Mouse (Mus musculus) thymus, postnatal 10 days (tissue): Measurements from ENCODE around the gene Plekhg5.

Experiments
- DNase-seq, 2 experiments: peaks; one replicate each; pipeline ENCODE4 v3.0.0; 2021; ENCODE audit warnings: low spot score in 2 of 2

Plekhg5 gene

DNA sequence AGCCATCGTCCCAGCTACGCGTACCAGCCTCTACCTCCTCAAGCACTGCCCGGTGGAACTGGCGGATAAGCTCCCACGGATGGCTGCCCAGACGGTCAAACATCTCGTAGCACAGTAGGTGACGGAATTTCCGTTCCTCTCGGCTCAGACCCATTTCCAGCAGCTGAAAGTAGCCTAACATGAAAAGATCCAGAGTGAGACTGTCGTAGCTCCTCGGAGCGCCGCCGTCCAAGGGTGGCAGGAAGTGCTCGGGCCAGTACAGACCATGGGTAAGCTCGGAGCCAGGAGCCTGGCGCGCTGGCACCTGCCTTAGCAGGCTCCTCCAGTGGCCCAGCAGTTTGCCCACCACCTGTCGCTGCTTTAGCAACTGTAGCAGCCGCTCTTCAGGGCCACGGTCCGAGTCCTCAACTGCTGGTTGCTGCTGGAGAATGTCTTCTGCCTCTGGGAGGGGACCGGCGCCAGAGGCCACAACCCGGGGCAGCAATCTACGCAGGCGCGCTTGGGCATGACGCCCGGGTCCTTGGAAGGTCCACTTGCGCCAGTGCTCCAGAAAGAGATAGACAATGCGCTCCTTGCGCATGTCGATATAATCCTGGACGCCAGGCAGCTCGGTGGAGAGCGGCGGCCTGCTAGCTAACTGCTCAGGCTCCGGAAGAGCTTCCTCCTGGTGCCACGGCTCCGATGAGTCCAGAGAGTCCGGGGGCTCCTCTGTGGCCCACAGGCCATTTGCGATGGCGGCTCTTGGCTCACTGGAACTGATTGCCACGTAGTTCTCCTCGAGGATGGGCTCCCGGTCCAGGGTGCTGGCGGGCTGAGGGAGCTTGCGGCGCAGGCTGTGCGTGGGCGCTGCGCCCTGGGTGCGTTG, 53.1 kb downstream of the Plekhg5 start:
- no peak for DNase-seq

DNA sequence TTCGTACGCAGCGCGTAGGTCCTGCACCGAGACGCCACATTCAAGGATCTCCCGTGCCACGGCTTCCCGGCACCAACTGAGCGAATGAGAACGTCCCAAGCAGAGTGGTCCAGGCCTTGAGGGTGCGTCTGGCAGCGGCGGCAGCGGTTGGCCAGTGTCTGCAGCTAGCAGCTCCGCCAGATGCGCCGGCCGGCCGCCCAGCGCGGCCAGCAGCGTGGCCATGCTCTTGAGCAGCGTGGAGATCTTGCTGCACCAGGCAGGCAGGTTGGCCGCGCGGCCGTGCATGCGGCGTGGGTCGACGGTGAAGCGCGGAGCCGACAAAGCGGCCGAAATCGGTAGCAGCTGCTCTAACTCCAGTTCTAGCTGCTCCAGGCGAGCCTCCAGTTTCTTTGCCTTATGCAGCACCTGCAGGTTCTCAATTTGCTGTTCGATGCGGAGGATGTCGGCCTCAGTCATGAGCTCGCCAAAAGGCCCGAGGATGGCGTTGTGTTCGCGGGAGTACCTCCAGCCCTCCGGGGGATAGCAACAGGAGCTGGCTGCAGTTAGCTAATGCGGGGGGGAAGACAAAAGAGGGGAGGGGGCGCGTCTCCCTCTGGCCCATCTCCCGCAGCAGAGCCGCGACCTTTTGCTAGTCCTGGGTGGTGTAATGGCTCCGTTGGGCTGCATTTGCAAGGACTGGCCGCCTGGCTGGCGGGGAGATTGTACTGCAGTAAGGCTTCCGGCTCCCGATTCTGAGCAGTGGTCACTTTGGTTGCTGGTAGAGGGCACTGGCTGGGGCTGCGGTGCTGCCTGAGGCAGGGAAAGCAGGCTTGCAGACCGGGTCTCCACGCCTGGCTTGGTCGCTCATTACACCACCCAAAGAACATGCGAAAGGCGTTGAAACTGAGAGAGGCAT, 54.0 kb downstream of the Plekhg5 start:
- DNase-seq: no peak

GRCm38 (mm10) chr4:152127884-152128283, 55.6 kb downstream of the Plekhg5 start:
- DNase-seq: no peak

- no peak for DNase-seq
These were observed 56.5 kb downstream of the Plekhg5 start for GRCm38 (mm10) chr4:152128784-152129183.

DNA sequence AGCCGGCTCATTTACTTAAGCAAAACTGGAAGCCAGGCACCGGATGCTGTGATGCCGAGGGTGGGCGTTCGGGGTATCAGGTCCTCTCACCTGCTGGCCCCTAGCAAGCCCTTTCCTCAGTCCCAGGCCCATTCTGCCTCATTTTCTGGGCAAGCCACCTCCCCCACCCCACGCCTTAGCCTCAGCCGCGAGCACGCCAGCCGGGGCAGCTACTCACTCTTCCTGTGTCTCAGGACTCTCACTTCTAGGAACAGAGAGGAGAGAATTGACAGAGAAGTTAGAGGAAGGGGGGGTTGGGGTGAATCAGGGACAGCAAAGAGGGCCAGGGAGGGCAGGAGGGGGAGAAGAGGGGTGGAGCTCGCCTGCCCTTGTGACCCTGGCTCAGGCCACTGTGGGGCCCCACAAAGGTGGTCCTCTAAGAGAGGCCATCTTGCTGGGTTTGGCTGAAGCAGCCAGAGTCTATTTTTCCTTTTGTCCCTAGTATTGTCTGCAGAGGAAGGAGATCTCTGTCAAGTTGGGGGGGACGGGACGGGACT, 57.2 kb downstream of the Plekhg5 start:
- no peak for DNase-seq

GRCm38 (mm10) chr4:152130771-152131653, 58.7 kb downstream of the Plekhg5 start:
- no peak for DNase-seq

GRCm38 (mm10) chr4:152131809-152132771, 59.8 kb downstream of the Plekhg5 start:
- DNase-seq: no peak

DNA sequence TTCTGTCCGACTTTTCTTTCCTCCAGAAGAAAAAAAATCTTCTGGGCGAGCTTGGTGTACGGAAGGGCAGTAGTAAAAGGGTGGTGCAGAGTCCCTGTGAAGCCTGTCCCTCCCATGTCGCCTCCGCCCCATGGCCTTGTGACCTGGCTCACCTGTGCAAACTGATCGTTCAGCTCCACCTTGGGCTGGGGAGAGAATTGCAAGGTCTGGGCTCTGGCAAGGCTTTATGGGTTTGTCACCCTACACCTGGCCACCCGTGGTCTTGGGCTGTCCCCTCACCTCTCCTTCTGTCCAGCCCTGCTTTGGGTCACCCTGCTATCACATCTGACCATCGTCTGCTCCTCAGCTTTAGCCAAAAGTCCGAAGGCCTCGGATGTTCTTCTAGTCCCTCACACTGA, 60.5 kb downstream of the Plekhg5 start:
- DNase-seq: no peak

GRCm38 (mm10) chr4:152133213-152133612, 60.9 kb downstream of the Plekhg5 start:
- DNase-seq: no peak

DNA sequence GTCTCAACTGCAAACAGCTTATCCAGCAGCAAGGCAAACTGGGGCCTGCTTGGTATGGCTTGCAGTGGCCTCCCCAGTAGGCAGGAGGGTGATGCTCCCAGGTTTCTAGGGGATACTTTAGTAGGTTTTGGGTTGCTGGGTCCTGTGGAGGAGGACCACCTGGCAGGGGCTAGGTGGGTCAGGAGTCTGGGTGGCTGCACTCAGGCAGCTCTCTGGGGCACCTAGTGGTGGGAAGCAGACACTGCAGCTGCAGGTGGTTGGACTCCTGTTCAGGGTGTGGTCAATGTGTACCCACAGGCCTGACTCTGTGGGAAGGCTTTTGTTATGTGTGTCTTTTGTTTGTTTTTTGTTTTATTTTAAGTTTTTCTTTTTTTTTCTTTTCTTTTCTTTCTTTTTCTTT, 62.2 kb downstream of the Plekhg5 start:
- DNase-seq: peak; percentile 56 to 75

- DNase-seq: no peak
These were observed 63.1 kb downstream of the Plekhg5 start for GRCm38 (mm10) chr4:152135363-152135762.

GRCm38 (mm10) chr4:152136112-152136875, 64.0 kb downstream of the Plekhg5 start:
- DNase-seq: peak in 1 of 2 experiments; percentile 42

GRCm38 (mm10) chr4:152136876-152137250, 64.6 kb downstream of the Plekhg5 start:
- no peak for DNase-seq

DNA sequence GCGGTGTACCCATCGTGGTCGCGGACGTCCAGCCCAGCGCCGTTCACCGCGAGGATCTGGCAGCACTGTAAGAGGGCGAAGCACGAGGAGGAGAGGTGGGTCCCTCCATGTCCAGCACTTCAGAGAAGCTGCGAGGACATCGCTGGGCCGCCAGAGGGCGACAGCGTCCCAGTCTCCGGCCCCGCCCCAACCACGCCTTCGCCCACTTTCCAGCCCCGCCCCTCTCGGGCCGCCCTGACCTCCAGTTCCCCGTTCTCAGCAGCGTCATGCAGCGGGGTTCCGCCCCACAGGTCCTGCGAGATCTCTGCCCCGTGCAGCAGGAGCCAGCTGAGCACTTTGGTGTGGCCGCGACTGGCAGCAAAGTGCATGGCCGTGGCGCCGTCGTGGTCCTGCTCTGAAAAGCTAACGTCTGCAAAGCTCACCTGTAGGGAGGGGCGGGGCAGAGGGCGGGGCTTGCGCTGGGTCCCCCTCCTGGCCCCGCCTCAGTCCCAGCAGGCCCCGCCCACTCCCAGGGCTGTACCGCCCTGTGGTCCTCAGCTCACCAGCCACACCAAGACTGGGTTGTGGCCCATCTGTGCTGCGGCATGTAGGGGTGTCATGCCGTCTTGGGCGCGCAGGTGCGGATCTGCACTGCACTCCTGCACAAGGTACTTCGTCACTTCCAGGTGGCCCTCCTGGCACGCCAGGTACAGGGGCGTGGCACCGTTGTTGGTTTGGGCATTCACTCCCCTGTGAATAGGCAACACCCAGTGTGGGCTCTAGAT, 66.4 kb downstream of the Plekhg5 start:
- peak; percentile 62 to 71 for DNase-seq

- DNase-seq: peak in 1 of 2 experiments; percentile 58
These were observed 68.1 kb downstream of the Plekhg5 start for GRCm38 (mm10) chr4:152140441-152140840.

DNA sequence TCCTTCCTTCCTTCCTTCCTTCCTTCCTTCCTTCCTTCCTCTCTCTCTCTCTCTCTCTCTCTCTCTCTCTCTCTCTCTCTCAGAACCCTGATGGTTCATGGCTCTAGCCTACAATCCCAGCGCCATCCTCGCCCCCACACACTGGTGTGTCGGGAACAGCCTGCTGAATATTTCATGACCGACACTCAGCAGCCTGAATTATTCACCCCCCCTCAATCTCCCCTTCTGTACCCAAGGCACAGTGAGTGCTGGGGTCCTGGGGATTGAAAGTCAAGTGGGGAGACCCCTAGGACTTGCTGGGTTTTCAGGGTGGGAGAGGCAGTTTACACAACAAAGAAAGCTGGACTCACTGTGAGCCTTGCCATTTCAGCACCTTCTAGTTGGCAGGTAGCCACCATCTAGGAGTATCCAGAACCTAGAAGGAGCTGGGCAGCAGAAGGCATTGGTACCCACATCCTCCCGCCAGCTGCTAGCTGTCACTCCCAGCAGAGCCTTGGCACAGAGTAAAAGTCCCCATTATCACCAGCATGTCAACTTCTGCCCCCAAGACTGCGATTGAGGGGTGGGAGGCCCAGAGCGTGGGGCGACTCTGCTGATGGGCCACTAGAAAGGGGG, 69.3 kb downstream of the Plekhg5 start:
- DNase-seq: no peak

- no peak for DNase-seq
These were observed 71.3 kb downstream of the Plekhg5 start for GRCm38 (mm10) chr4:152143632-152144031.

GRCm38 (mm10) chr4:152145473-152145872, 73.2 kb downstream of the Plekhg5 start:
- no peak for DNase-seq
